Mouse (Mus musculus) small intestine, adult 2 months (tissue): ENCODE measurements around the gene Rsad2. TPM values are rescaled to one million over a fixed set of nuclear protein-coding genes. Genes with fewer than 3 reads are reported as not detected.

Experiments
- H3K27ac ChIP-seq: fragments of 200-500 bp; 2 replicates; pipeline ENCODE4 v1.5.1; 2012; ENCODE audit warnings: low read depth, low read length, control low read depth, inconsistent platforms; ENCODE audit not compliant: insufficient read depth
- H3K27me3 ChIP-seq: fragments of 200-500 bp; 2 replicates; pipeline ENCODE4 v1.6.1; 2012; ENCODE audit warnings: mild to moderate bottlenecking, moderate library complexity, low read length, inconsistent platforms; ENCODE audit not compliant: control insufficient read depth, insufficient read depth
- H3K36me3 ChIP-seq: fragments of 200-500 bp; 2 replicates; pipeline ENCODE4 v1.6.1; 2012; ENCODE audit warnings: mild to moderate bottlenecking, low read length, control low read depth, inconsistent platforms; ENCODE audit not compliant: control insufficient read depth, insufficient read depth
- H3K4me1 ChIP-seq: fragments of 200-500 bp; 2 replicates; pipeline ENCODE4 v1.6.1; 2012; ENCODE audit warnings: low read length, inconsistent platforms, mixed read lengths; ENCODE audit not compliant: control insufficient read depth, insufficient read depth, insufficient read length
- H3K4me3 ChIP-seq: fragments of 200-500 bp; 2 replicates; pipeline ENCODE4 v1.5.1; 2012; ENCODE audit warnings: low read depth, mild to moderate bottlenecking, control low read depth, inconsistent platforms, low read length, moderate library complexity
- CTCF ChIP-seq: fragments of 200-500 bp; IDR thresholded peaks from 2 replicates; pipeline ENCODE4 v1.5.1; 2012; ENCODE audit warnings: low read depth, mild to moderate bottlenecking, control low read depth, inconsistent platforms, low read length, moderate library complexity, mixed read lengths; ENCODE audit not compliant: insufficient replicate concordance, insufficient read length; ENCODE audit errors: extremely low read depth
- POLR2A ChIP-seq: fragments of 200-500 bp; IDR thresholded peaks from 2 replicates; pipeline ENCODE4 v1.6.1; 2012; ENCODE audit warnings: low read depth, mild to moderate bottlenecking, control low read depth, inconsistent platforms, low read length, moderate library complexity
- WGBS: fragments of 180-500 bp; shearing (Covaris S2); methylation state at CpG from one replicate; pipeline ENCODE4 v1.1.7; 2018; 5-methylcytosine and 5-hydroxymethylcytosine counted together
- polyA plus RNA-seq: library from polyadenylated mRNA; depleted of rRNA; stranded (reverse); fragments of >200 nt; gene quantifications from 2 replicates; pipeline ENCODE4 v1.2.3, GENCODE M21; 2012; rRNA removed

Gene Rsad2
- polyA plus RNA-seq, 1 experiment, result 6.6 TPM

DNA sequence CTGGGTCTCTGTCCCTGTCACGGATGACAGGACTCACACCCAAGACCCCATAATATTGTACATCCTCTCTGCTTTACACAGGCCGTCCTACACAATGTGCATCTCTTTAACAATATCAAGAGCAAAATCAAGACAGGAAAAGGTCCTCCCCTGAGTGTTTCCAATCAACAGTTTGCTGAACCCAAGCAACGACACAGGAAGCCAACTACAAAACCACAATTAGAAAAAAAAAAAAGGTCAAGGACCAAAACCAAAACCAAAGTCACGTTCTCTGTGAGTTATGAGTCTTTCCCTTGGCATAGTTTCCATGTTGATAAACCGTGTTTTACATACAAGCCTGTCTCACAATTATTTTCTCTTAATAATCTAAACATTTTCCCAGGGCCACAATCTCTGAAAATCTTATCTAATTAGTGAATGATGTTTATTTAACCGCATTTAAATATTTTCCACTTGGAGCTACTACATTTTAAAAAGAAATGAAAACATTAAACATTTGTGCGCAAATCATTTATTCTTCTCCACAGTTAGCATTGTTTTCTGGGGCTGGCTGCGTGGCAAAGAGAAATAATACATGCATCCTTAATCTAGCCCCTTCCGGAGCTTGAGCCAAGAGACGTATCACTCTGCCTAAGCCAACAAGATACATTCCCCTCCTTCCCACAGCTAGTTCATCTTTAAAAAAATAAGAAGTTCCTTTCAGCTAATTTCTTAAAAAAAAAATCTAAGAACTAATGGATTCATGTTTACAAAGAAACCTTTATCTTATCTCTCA is 54.4 kb downstream of the Rsad2 start:
- H3K27me3 ChIP-seq, result no peaks in the 10 kb centered on the region
- WGBS, result 56% methylated on average over 10 of the region's 10 CpGs
- H3K4me1 ChIP-seq, result 0 out of 2 replicates have a peak, but pooled peaks cover 6% of the 10 kb centered on the region
- peak overlapping the region; percentile 57 for H3K27ac ChIP-seq
- no peak overlapping the region for H3K4me3 ChIP-seq
- TF ChIP-seq POLR2A, result no peak
- TF ChIP-seq CTCF, result no peak
- H3K36me3 ChIP-seq, result no peaks in the 10 kb centered on the region

DNA sequence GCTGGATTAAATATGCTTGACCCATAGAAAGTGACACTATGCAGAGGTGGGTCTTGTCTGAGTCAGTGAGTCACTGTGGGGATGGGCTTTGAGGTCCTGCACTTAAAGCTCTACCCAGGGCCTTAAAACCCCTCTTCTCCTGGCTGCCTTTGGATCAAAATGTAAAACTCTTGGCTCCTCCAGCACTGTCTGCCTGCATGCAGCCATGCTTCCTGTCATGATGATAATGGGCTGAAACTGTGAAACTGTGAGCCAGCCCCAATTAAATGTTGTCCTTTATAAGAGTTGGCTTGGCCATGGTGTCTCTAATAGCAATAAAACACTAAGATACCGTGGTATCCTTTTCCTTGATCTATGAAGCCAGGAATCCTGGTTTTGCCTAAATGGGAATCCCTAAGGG is 55.0 kb downstream of the Rsad2 start:
- Histone ChIP-seq H3K4me3 (no peak overlapping the region), H3K36me3 (no peaks in the 10 kb centered on the region), H3K27me3 (no peaks in the 10 kb centered on the region), H3K27ac (peak overlapping the region; percentile 57), H3K4me1 (0 out of 2 replicates have a peak, but pooled peaks cover 6% of the 10 kb centered on the region)
- no peak for TF ChIP-seq POLR2A
- no peak for TF ChIP-seq CTCF
- 47% methylated on average over 1 of the region's 1 CpGs for WGBS

DNA sequence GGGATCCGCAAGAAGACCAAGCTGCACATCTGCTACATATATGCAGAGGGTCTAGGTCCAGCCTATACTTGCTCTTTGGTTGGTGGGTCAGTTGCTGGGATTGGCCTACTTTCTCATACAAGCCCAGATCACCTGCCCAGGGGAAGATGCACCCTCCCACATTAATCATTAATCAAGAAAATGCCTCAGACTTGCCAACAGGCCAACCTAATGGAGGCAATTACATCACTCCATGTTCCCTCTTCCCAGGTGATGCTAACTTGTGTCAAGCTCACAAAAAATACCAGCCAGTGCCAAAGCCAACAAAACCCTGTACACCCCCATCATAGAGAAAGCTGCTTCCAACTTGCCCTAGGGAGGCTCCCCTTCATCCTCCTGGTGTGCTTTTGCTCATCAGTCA is 55.5 kb downstream of the Rsad2 start:
- Histone ChIP-seq H3K4me1 (0 out of 2 replicates have a peak, but pooled peaks cover 6% of the 10 kb centered on the region), H3K27ac (peak overlapping the region; percentile 57; the same call in 1 of the 2 replicates), H3K27me3 (no peaks in the 10 kb centered on the region), H3K4me3 (no peak overlapping the region), H3K36me3 (no peaks in the 10 kb centered on the region)
- 92% methylated on average over 1 of the region's 1 CpGs for WGBS
- TF ChIP-seq CTCF (no peak), POLR2A (no peak)

DNA sequence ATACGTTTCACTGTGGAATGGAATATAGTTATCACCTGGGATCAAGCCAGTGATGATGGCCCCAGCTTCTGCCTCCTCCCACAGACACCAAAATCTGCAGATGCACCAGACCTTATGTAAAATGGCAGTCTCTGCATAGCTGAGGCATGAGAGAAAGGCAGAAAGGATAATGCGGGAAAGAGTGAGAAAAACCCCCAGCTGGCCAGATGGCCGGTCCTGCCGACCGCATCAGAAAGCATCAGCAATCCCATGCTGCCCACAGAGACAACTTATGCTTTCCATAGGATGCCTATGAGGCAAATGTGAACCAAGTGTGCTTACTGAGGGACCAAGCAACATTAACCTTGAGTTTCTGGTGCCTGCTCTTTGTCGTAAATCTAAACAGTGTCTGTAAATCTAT is 56.9 kb downstream of the Rsad2 start:
- Histone ChIP-seq H3K4me3 (no peak overlapping the region), H3K27ac (no peak overlapping the region), H3K36me3 (no peaks in the 10 kb centered on the region), H3K4me1 (0 out of 2 replicates have a peak, but pooled peaks cover 6% of the 10 kb centered on the region), H3K27me3 (no peaks in the 10 kb centered on the region)
- 88% methylated on average over 6 of the region's 6 CpGs for WGBS
- TF ChIP-seq POLR2A (no peak), CTCF (no peak)

DNA sequence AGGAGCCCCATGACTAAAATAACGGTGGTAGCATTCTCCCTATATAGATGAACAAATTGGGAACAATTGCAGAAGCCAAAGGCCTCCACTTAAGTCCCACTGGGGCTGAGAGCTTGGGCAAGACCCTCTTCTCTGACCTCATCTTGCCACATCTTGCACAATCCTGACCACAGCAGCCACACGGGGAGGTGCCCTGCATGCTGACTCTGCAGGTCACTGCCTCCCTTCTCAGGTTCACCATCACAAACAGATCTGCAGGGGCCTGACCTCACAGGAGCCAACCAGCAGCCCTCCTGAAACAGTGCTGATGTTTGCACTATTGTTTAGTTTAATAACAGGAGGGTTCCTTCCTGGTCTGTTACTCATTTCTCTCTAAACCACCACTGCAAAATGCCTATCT is 57.7 kb downstream of the Rsad2 start:
- Histone ChIP-seq H3K27me3 (no peaks in the 10 kb centered on the region), H3K27ac (no peak overlapping the region), H3K4me3 (no peak overlapping the region), H3K4me1 (0 out of 2 replicates have a peak, but pooled peaks cover 4% of the 10 kb centered on the region), H3K36me3 (no peaks in the 10 kb centered on the region)
- WGBS, result 44% methylated on average over 2 of the region's 2 CpGs
- no peak for TF ChIP-seq CTCF
- TF ChIP-seq POLR2A, result no peak

DNA sequence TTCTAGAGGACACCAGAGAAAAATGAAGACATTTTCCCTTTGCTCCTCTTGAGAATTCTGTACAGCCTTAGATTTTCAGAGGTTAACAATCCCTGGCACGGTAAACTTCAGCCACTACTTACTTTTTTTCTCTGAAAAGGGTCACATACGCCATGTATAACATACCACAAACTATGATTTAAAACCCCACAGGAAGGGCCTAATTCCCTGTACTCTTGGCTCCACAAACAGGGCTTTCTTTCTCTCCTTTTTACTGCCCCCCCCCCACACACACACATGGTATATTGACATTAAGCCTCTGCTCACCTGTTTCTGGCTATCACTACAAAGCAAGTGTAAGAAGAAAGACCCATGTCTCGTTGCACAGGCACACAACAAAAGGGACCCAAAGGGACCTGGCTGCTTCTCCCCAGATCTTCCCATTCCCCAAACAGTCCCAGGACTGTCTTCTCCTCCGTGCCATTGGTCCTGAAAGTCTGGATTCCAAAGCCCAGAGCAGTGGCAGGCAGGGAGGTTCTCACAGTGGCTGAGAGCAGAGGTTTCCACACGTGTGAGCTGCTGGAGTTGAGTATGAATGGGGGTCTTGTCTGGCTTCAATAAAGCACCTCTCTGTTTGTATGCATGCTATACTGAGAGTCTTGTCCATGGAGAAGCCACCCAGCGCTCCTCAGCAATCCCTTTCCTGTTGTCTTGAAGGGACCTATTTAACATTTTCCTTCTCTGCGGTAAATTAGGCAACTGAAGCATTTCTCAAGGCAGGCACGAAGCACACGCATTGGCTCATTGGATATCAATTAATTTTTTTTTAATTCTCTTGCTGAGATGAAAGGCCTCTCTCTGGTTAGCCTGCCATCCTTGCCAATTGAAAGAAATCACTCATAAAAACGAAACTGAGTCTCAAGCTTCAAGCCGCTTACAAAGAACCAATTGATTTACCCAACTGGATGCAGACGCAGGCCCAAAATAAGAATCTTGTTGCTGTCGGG is 61.5 kb downstream of the Rsad2 start:
- H3K27ac ChIP-seq, result no peak overlapping the region
- TF ChIP-seq CTCF (no peak), POLR2A (no peak)
- no peak overlapping the region for H3K4me3 ChIP-seq
- H3K27me3 ChIP-seq, result no peaks in the 10 kb centered on the region
- 79% methylated on average over 13 of the region's 13 CpGs for WGBS
- H3K4me1 ChIP-seq, result no peaks in the 10 kb centered on the region
- no peaks in the 10 kb centered on the region for H3K36me3 ChIP-seq

DNA sequence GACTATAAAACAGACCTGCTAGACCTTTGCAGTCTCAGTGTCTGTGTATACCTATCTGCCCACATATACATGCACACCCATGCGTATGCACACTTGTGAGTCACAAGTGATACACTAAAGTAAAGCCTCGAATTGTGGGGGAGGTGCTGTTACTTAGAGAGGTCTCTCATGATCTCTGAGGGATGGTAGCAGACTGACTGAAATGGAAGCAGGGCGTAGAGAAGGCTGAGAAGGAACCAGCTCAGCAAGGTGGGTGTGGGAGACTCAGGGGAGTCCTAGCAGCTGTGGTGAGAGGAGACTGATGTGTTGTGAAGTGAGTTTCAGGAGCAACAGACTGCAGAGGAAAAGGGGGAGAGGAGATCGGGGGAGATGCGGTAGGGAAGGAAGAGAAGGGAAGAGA is 63.0 kb downstream of the Rsad2 start:
- no peak overlapping the region for H3K4me3 ChIP-seq
- TF ChIP-seq CTCF (no peak), POLR2A (no peak)
- WGBS, result 71% methylated on average over 5 of the region's 5 CpGs
- H3K27me3 ChIP-seq, result no peaks in the 10 kb centered on the region
- H3K36me3 ChIP-seq, result no peaks in the 10 kb centered on the region
- no peaks in the 10 kb centered on the region for H3K4me1 ChIP-seq
- no peak overlapping the region for H3K27ac ChIP-seq

Other genes starting within 250 kb of the Rsad2 start
- gene Rnf144a, start 41.2 kb downstream of the Rsad2 start, polyA plus RNA-seq, result 2.5 and 3.4 TPM in 2 replicates
- 10.5 and 43.6 TPM in 2 replicates for gene Cmpk2, start 12.8 kb upstream of the Rsad2 start, polyA plus RNA-seq